ENCODE assay signal across 11 mouse cellular contexts in the genomic region with DNA sequence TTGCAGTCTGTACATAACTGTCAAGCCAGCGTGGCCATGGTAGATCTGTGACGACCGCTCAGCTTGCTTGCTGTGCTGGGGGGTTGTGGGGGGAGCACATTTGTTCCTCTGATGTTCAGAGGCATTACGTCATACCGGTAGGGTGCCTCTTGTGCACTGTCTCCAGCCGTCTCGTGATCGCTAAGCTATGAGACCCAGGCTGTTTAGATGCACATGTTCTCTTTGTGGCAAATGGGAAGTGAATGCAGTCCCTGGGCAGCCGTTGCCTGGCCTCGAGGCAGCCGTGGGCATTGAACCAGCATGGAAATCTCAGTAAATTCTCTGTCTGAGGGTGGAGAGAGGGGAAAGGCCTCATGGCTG. TPM values are rescaled to one million over a fixed set of nuclear protein-coding genes. Genes with fewer than 3 reads are reported as not detected.
DNase-seq lines count a peak whose midpoint lies in the region; ATAC-seq lines count a peak whose summit lies in the region.
"Had no signal": no experiment of that assay in that cellular context is flagged by ENCODE, and none has a peak within 500 bp of the region (broad histone marks: within the 10 kb centered on the region; RNA-seq: fewer than 3 reads in every experiment).

No protein-coding gene starts in this region.

- DNase-seq in heart, postnatal 36 days, result no peak
- no peak for DNase-seq in neural tube, embryonic 10.5 days (ENCODE audit: extremely low spot score, low spot score)
- DNase-seq in induced T-regulatory cell, adult 2 months (ENCODE audit: low read depth), result peak; percentile 56
- DNase-seq in thymus, postnatal 10 days (ENCODE audit: low spot score in 2 of 2), result peak; percentile 43
- no peak for DNase-seq in kidney, postnatal 25 days
- DNase-seq: kidney, adult 11 months; lung, embryonic 14.5 days had no signal

- no peaks in the 10 kb centered on the region for H3K27me3 ChIP-seq in heart, embryonic 11.5 days (ENCODE audit: control insufficient read depth, insufficient read depth, low read length)
- no peaks in the 10 kb centered on the region for H3K27me3 ChIP-seq in neural tube, embryonic 12.5 days (replicated peaks)
- H3K27me3 ChIP-seq: stomach, embryonic 15.5 days had no signal

- 0 out of 2 replicates have a peak, but pooled peaks cover 2% of the 10 kb centered on the region for H3K36me3 ChIP-seq in heart, embryonic 11.5 days (ENCODE audit: control insufficient read depth, insufficient read depth, low read length)
- peaks cover 18% of the 10 kb centered on the region for H3K36me3 ChIP-seq in neural tube, embryonic 12.5 days

- peak overlapping the region; percentile 3; the same call in 1 of the 2 replicates for H3K4me3 ChIP-seq in heart, embryonic 11.5 days (ENCODE audit: low read depth, low read length)
- H3K4me3 ChIP-seq in neural tube, embryonic 12.5 days, result no peak overlapping the region
- H3K4me3 ChIP-seq: stomach, embryonic 15.5 days had no signal

- H3K4me1 ChIP-seq in heart, embryonic 11.5 days (ENCODE audit: control insufficient read depth, insufficient read depth, low read length), result peaks cover 53% of the 10 kb centered on the region
- peaks cover 30% of the 10 kb centered on the region for H3K4me1 ChIP-seq in neural tube, embryonic 12.5 days

- H3K9me3 ChIP-seq in heart, embryonic 11.5 days (replicated peaks; ENCODE audit: control insufficient read depth, low read length), result no peaks in the 10 kb centered on the region
- no peaks in the 10 kb centered on the region for H3K9me3 ChIP-seq in neural tube, embryonic 12.5 days
- H3K9me3 ChIP-seq: stomach, embryonic 15.5 days had no signal

- peak overlapping the region; percentile 43; the same call in 1 of the 2 replicates for H3K9ac ChIP-seq in heart, embryonic 11.5 days (ENCODE audit: low read depth, low read length)
- H3K9ac ChIP-seq in neural tube, embryonic 12.5 days, result no peak overlapping the region
- H3K9ac ChIP-seq: lung, embryonic 14.5 days; stomach, embryonic 15.5 days had no signal

- intact Hi-C loops in heart, postnatal 36 days (cut with DNase I), result no loop called here

- 53% methylated on average over 11 of the region's 11 CpGs for WGBS in heart, embryonic 11.5 days (ENCODE audit: insufficient replicate concordance)
- 41% methylated on average over 11 of the region's 11 CpGs for WGBS in neural tube, embryonic 12.5 days

- 0 out of 2 replicates have a peak, but pooled peaks have one; percentile 13 for ATAC-seq in heart, embryonic 11.5 days (replicated peaks; ENCODE audit: insufficient number of reproducible peaks, low FRiP score, low TSS enrichment)
- ATAC-seq in neural tube, embryonic 12.5 days (ENCODE audit: low FRiP score, low read depth), result peak; percentile 48; the same call in 1 of the 2 replicates
- ATAC-seq in frontal cortex, adult (ENCODE audit: low TSS enrichment), result no peak

- H3K27ac ChIP-seq in heart, embryonic 11.5 days (ENCODE audit: low read depth, low read length), result peak overlapping the region; percentile 29; the same call in 1 of the 2 replicates
- no peak overlapping the region for H3K27ac ChIP-seq in neural tube, embryonic 12.5 days
- H3K27ac ChIP-seq: stomach, embryonic 15.5 days had no signal

- H3K4me2 ChIP-seq in heart, embryonic 11.5 days, result peak overlapping the region; percentile 31
- H3K4me2 ChIP-seq in neural tube, embryonic 12.5 days (replicated peaks), result no peak overlapping the region
- H3K4me2 ChIP-seq: lung, embryonic 14.5 days; stomach, embryonic 15.5 days had no signal

RNA-seq across cellular contexts. Expression of a gene that starts 27.7 kb away (rescaled TPM):
- polyA plus RNA-seq in heart, embryonic 11.5 days (2014; fragmentation: Nextera tagmentation; extraction: Ambion mirVana), result 11.3 and 15.2 TPM in 2 replicates
- 10 to 100 TPM; 17.7 to 21.9 TPM for total RNA-seq in heart, postnatal 36 days (2021)
- 21.4 and 22.3 TPM in 2 replicates for polyA plus RNA-seq in neural tube, embryonic 12.5 days (2016; fragmentation: Nextera tagmentation; extraction: Ambion mirVana)

Comparison
In these comparisons a context has a peak if more than half of its experiments do, and no peak if none do; other contexts are left out.
1. DNase-seq: peak in induced T-regulatory cell, adult 2 months (single experiment) and thymus, postnatal 10 days (2 of 2); none in heart, postnatal 36 days (0 of 2), neural tube, embryonic 10.5 days (single experiment) and kidney, postnatal 25 days (0 of 2).